Mouse (Mus musculus): ENCODE data around the gene Slc25a42. TPM values are rescaled to one million over a fixed set of nuclear protein-coding genes. Genes with fewer than 3 reads are reported as not detected.

Slc25a42 gene
- total RNA-seq (2022) = 10 to 100 TPM; 32.9 to 55.2 (median 45.8) TPM

- DNase-seq (ENCODE audit: low spot score in 2 of 2) = peak; percentile 99 to 100
Observed at GRCm38 (mm10) chr8:70212112-70213055, at the start of gene Slc25a42. TSS of gene Slc25a42 (minus strand) at chr8:70212305.

GRCm38 (mm10) chr8:70259043-70259442, 46.9 kb upstream of the Slc25a42 start:
- DNase-seq (ENCODE audit: low spot score in 2 of 2) = no peak

GRCm38 (mm10) chr8:70258600-70258999, 46.5 kb upstream of the Slc25a42 start:
- DNase-seq (ENCODE audit: low spot score in 2 of 2) = no peak

GRCm38 (mm10) chr8:70257456-70257855, 45.4 kb upstream of the Slc25a42 start:
- no peak for DNase-seq (ENCODE audit: low spot score in 2 of 2)

- DNase-seq (ENCODE audit: low spot score in 2 of 2) = no peak
Observed at GRCm38 (mm10) chr8:70254628-70255027, 42.5 kb upstream of the Slc25a42 start.

GRCm38 (mm10) chr8:70247841-70248240, 35.7 kb upstream of the Slc25a42 start:
- no peak for DNase-seq (ENCODE audit: low spot score in 2 of 2)

GRCm38 (mm10) chr8:70246622-70247021, 34.5 kb upstream of the Slc25a42 start:
- no peak for DNase-seq (ENCODE audit: low spot score in 2 of 2)

GRCm38 (mm10) chr8:70240642-70241041, 28.5 kb upstream of the Slc25a42 start:
- DNase-seq (ENCODE audit: low spot score in 2 of 2) = no peak

GRCm38 (mm10) chr8:70237842-70238241, 25.7 kb upstream of the Slc25a42 start:
- DNase-seq (ENCODE audit: low spot score in 2 of 2) = no peak

GRCm38 (mm10) chr8:70234781-70235128, 22.6 kb upstream of the Slc25a42 start:
- no peak for DNase-seq (ENCODE audit: low spot score in 2 of 2)

GRCm38 (mm10) chr8:70234080-70234780, 22.1 kb upstream of the Slc25a42 start, which contains the start of the genes Sugp2 and Armc6:
TSS of gene Sugp2 (plus strand) at chr8:70234226.
TSS of gene Armc6 (minus strand) at chr8:70234466.
- DNase-seq (ENCODE audit: low spot score in 2 of 2) = peak; percentile 94 to 96

- DNase-seq (ENCODE audit: low spot score in 2 of 2) = no peak
Observed at GRCm38 (mm10) chr8:70233606-70234005, 21.5 kb upstream of the Slc25a42 start.

- DNase-seq (ENCODE audit: low spot score in 2 of 2) = no peak
Observed at GRCm38 (mm10) chr8:70230837-70231236, 18.7 kb upstream of the Slc25a42 start.

- DNase-seq (ENCODE audit: low spot score in 2 of 2) = no peak
Observed at GRCm38 (mm10) chr8:70227997-70228396, 15.9 kb upstream of the Slc25a42 start.

GRCm38 (mm10) chr8:70223341-70223740, 11.2 kb upstream of the Slc25a42 start:
- peak in 1 of 2 experiments; percentile 41 for DNase-seq (ENCODE audit: low spot score in 2 of 2)

GRCm38 (mm10) chr8:70222041-70222440, 9.9 kb upstream of the Slc25a42 start:
- no peak for DNase-seq (ENCODE audit: low spot score in 2 of 2)

- no peak for DNase-seq (ENCODE audit: low spot score in 2 of 2)
Observed at GRCm38 (mm10) chr8:70220911-70221310, 8.8 kb upstream of the Slc25a42 start.

- no peak for DNase-seq (ENCODE audit: low spot score in 2 of 2)
Observed at GRCm38 (mm10) chr8:70220236-70220840, 8.2 kb upstream of the Slc25a42 start.

GRCm38 (mm10) chr8:70219107-70219684, 7.1 kb upstream of the Slc25a42 start:
- DNase-seq (ENCODE audit: low spot score in 2 of 2) = no peak

GRCm38 (mm10) chr8:70217441-70217840, 5.3 kb upstream of the Slc25a42 start:
- DNase-seq (ENCODE audit: low spot score in 2 of 2) = no peak

- peak; percentile 91 to 92 for DNase-seq (ENCODE audit: low spot score in 2 of 2)
Observed at GRCm38 (mm10) chr8:70216566-70216965, 4.5 kb upstream of the Slc25a42 start.

Measured in layer of hippocampus, adult 8-10 months (tissue).